Mouse (Mus musculus) lung, postnatal 14 days (tissue): Measurements from ENCODE around the gene Gm20441.
"Not testable (repeated sequence)": the region's sequence is repeated elsewhere in the genome, so short reads cannot be mapped to it uniquely, and the experiment has no call there.

Source experiments
- DNase-seq: peaks from one replicate; pipeline ENCODE4 v3.0.0; 2021

Gene Gm20441

DNA sequence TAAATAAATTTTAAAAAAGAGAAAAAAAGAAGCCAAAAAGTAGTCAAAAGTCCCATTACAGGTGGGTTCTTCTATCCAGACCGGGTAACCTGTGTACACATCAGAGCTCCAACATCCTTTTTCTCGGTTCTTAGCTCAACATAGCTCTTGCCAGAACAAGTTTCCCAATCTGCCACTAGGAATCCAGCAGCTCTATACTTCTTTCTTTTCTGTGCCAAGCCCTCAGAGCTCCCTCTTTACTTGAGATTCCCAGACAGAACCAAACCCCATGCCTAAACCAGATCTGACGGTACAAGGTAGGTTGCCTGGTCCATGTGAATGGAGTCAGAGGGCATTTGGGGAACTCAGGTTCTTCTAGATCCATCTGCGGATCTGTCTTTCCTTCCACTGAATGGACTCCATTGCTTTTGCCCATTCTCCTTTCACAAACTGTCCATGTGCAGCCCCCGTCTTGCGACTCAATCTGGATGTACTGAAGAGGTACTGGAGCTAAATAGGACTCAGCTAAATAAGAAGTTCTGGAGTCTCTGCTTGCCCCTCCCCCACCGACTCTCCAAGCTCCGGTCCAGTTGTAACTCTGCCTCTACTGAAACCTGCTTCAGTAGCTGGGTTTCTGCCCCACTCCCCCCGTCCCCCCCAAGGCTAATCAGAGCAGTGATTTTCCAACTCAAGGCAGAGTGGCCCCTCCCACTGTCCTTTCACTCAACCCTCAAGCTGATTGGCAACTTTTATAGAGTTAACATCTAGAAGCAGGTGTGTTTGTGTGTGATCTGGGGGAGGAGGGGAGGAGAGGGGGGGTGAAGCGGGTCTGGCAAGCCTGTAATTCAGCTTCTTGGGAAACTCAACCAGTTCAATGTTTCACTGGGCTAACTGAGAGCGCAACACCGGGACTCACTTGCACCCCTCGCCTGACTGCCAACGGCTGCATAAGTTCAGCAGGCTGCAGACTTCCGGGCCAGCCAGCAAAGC is 1.3 kb downstream of the Gm20441 start:
- DNase-seq = no peak

DNA sequence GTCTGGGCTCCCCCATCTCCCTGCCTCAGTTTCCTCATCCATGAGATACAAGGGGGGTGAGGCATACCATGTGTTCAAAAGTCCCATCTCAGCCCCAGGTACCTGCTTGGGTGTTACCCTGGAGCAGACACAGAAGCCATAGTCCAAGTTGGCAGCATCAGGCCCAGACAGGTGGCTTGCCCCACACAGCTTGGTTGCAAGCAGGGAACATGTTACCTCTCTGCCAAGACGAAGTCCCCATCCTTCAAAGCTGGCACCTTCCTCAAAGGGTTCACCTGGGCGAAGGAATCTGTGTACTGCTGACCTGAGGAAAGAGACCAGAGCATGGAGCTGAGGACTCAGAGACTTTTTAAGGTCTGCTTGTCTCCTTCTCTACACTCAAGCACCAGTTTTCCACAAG is 2.9 kb downstream of the Gm20441 start:
- no peak for DNase-seq

DNA sequence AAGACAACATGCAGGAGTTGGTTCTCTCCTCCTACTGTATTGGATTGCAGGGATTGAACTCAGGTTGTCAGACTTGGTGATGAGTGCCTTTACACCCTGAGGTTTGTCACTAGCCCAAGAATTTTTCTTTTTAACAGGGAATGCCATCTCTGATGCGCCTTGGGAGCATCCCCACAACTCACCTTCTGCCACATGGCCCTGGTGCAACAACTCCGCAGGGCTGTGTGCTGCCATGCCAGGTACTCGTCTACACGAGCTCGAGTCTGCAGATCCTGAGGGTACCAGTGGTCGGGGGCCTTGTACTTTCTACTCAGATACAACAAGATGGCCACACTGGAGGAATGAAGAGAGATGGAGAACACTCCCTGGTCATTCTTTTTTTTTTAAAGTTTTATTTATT is 4.2 kb downstream of the Gm20441 start:
- DNase-seq = no peak

DNA sequence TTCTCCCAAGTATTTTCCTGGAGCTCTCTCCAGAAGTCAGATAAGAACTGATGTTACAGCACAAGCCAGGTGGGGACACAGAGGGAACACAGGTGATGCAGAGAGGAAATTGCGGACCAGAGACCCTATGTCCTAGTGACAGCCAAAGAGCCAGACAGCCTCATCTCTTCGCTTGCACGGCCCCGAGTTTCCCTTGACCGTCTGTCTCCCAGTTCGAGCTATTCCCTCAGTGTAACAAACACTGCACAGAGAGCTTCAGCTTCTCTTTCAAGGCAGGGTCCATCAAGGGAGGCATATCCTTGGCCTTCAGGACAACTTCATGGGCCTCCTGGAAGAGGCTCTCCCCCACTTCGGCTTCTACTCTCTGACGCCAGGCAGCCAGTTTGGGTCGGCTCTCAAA is 6.2 kb downstream of the Gm20441 start:
- no peak for DNase-seq

DNA sequence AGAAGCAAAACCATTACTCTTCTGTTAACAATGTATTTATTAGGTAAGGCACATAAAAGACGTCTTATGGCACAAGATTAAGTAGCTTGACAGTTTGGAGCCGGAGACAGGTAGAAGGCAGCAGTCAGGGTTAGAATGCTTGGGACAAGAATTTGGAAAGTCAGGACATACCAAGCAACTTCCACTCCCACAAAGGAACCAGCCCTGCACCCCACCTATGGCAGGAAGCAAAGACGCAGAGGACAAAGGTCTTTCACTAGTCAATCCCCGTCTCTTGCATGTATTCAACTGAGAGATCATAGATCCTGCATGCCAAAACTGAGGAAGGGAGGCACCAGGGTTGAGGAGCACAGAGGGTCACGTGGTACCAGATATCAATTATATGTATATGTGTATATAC is 6.7 kb downstream of the Gm20441 start:
- DNase-seq = no peak

DNA sequence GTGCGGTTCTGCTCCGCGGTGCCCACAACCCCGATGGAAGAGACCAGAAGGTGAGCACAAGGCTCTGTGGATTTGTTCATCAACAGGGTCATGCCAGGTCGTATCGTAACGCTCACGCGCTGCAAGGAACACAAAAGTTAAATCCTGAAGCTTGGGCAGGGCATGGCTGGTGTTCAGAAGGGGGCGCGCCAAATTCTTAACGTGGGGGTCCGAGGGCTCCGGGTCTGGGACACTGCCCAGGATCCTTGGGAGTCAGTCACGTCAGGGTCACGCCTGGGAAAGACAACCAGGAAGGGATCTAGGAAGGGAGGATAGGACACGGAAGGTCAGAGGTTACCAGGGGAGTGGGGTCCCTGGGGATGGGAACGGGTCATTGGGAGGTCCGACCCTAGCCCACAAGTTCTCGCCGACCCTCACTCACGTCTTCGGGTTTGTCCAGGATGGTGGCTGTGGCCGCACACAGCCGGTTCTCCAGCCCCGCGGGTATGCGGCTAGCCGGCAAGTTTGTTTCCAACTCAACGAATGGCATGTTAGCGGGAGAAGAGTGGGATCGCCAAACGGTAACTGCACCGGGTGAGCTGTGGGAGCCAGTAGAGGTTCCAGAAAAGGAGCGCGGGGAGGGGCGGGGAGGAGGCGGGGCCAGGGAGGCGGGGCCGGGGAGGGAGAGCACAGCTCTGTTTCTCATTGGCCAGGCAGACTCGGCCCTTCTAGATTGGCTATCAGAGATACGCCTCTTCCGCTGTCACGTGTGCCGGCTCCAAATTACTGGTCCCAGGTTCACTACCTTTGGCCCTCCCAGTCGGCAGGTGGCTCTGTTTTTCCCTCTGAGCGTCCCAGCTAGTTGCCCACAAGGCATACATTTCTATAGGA is 7.7 kb downstream of the Gm20441 start, which contains the start of gene Ddt:
Gene Ddt, minus strand, starts transcription at position 620 of the 870 bp plus-strand sequence.
- peak; percentile 85 for DNase-seq

DNA sequence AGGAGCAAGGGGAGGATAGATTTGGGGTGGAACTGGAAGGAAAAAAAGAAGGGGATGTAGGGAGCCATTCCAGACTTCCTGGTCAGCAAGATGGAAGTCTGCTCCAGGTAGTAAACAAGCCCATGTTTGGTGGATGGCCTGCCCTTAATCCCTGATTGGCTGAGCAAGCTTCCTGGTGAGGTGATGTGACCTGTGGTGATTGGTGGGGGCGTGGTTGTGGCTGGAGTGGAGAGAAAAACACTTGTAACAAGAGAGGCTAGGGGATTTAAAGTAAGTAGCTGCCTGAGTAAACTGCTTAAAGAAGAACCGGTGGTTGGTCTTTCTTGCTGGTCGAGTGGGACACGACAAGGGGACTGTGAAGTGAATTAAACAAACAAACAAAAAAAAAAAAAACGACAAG is 13.0 kb downstream of the Gm20441 start:
- not testable (repeated sequence) for DNase-seq

DNA sequence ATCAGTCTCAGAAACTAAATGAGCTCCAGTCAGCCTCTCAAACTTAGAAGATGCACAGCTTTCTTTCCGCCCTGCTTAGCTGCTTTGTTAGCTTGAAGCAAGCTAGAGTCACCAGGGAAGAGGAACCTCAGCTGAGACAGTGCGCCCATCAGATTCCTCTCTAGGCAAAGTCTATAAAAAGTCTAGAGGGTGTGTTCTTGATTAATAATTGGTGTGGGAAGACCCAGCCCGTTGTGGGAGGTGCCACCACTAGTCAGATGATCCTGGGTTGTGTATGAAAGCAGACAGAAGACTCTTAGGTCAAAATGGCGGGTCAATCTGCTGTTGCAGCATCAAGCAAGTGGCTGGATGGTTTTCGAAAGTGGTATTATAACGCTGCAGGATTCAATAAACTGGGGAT is 13.9 kb downstream of the Gm20441 start:
- no peak for DNase-seq

DNA sequence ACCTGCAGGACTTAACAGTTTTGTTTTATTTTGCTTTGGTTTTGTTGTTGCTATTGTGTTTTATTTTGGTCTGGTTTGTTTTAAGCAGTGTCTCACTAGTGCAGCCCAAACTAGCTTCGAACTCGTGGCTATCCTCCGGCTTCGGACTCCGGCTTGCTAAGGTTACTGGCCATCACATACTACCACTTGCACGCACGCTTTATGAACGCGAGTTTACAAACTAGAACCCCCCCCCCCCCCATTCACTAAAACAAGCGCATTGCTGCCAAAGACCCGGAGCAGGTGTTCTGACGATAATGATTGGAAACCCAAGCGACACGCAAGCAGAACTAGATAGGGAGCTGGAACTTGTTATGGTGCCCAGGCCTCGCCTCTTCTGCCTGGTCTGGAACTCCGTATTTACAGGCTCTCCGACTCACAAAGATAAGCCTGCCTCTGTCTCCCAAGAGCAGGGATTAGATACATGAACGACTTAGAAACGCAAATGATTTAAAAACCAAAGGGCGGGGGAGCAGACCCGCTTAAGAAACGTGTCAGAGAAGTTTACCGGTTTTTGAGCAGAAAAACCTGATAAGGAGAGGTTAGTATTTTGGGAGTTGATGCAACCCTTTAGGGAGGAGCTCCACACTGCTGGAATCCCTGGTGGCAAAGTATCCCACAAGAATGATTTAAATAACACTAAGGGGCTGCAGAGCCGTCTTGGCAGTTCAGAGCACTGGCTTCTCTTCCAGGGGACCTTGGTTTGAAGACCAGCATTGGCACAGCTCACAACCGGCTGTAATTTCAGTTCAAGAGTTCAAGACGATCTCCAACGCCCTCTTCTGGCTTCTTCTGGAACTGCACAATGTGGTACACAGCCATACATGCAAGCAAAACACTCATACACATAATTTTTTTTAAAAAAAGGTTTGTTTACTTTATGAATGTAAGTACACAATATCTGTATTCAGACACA is 16.0 kb downstream of the Gm20441 start:
- peak; percentile 80 for DNase-seq

DNA sequence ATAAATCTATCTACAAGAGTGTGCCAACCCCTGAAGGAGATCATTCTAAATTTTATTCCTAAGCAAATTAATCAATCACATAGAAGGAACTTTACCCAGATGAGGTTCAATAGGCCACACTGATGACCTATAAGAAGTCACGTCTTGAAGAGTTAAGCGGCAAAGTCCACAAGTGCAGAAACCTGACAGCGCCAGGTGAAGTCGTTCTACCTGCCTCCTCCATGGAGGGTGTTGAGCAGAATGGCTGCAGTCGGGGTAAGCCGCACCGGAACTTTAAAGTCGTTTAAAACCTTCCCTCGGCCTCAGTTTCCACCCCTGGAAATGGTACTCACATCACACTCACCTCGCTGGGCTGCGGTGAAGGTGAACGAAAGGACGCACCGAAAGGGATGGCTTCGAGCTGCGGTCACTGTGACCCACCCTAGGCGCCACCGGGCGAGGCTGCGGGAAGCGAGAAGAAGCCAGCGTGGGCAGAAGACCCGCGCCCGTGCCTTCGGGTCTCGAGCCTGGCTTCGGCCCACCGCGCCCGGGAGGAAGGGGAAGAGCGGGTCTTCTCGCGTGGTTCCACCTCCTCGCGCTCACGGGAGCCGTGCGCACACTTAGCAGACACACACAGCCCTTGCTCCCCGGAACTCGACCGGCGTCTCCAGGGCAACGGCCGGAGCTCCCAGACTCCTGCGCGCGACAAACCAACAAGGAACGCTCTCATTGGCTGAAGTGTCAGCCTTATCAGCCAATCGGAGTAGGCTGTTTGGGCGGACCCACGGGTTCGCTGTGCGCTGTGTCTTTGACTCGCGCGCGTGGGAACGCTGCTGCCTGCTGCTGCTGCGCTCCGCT is 16.9 kb downstream of the Gm20441 start, which contains the start of gene Cabin1:
Gene Cabin1, minus strand, starts transcription at position 660 of the 837 bp plus-strand sequence.
- peak; percentile 98 for DNase-seq

DNA sequence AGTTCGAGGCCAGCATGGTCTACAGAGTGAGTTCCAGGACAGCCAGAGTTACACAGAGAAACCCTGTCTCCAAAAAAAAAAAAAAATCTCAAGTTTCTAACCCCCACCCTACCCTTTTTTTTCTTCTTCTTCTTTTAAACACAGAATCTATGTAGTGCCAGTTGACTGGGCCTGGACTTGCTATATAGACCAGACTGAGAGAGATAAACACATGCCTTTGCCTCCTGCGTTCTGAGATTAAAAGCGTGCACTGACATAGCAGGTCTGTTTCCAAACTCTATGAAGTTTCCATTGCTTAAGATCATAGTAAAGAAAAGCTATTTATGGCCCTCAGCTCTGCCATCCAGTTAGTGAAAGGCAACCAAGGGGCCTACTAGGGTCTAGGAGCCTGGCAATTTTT is 18.3 kb downstream of the Gm20441 start:
- no peak for DNase-seq

DNA sequence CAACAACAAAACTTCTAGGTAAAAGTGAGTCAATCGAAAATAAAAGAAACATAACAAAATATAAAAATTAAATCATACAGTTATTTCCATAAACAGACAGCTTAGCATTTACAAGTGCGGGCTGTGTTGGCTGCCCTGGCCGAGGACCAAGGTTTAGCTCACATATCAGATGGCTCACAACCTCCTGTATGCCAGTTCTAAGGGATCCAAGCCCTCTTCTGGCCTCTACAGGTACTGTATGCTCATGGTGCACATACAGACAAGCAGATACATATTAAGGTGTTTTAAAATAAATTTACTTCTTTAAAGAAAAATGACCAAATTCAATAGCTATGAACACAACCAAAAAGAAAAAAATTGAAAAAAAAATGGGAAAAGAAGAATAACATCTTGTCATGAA is 20.4 kb downstream of the Gm20441 start:
- no peak for DNase-seq

DNA sequence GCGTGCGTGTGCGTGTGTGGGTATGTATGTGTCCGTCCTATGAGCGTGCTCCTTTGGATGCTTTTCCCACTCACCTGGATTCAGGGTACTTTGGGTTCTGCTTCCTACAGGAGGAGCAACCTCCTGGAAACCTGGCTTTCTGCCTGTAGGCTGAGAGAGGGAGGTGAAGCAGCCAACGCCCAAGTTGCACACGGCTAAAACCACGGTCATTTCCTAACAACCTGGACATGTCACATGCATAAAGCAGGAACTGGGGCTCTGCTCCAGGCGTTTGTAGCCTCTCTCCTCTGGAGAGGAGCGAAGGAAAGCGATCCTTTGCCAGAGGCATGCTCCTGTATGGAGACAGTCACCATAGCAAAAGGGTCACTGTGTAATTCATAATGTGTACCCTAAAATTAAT is 24.0 kb downstream of the Gm20441 start:
- DNase-seq = no peak

DNA sequence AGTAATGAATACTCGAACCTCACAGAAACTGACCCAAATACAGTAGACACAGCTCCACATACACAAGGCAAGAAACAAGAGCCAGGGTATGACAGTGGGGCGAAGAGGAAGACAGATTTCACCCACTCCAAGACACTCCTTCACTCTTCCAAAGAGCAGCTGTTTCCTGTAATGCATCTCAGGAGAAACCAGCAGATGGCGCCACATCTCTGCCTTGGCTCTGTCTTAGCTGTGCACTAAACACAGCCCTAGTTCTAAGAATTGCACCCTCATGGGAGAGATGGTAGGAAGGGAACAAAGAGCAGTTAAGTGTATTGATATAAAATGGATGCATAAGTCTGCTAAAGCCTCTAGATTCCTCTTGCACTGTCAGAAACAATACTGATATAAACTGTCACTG is 36.7 kb downstream of the Gm20441 start:
- peak; percentile 89 for DNase-seq

DNA sequence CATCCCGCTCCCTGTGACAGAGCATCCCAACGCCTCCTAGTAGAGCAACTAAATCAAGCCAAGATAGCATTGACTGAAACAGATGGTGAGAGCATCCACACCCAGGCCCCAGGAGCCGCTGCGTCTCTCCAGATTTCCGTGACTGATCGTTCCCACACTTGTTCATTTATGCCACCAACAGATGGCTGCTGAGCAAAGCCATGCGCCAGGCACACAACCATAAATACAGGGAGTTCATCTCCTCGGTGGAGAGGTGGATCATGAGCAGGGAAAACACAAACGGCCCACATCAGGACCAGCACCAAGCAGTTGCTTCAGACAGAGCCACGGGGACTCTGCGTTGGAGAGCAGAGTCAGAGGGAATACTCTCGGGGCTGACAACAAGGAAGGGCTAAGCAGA is 37.4 kb downstream of the Gm20441 start:
- no peak for DNase-seq

DNA sequence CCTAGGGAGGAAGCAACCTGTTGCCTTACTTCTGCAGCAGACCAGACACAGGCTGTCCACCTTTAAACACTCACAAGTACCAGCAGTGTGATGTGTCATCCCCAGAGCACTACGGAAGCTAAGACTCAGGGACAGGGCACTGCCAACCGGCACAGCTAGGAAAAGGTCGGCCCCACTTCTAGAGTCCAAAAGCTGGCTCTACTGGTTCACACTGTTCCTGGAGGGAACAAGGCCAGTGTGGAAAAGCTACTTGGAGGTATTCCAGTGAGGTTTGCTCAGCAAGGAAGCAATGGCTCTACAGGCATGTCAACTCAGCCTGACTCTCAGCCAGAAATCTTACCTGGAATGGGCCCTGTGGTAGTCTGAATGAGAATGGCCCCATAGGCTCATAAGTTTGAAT is 39.9 kb downstream of the Gm20441 start:
- no peak for DNase-seq

DNA sequence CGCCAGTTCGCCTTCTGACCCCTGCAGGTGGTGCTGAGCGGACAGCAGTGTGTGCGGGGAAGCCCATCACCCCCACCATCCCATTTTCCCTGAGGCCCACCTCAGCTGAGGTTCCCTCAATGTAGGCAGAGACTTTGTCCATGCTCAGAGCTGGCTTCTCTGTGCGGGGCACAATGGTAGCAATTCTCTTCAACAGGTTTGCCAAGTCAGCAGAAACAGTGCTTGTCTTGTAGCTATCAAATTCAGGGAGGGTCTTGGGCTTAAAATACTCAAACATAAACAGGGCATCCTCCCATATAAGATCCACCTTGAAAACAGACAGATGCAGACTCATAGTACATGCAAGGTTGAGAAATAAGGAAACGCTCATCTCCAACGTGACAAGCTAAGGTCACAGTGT is 55.3 kb downstream of the Gm20441 start:
- DNase-seq = no peak
